Mouse (Mus musculus) liver, postnatal 0 days (tissue): ENCODE measurements around the gene Zfp27. TPM values are rescaled to one million over a fixed set of nuclear protein-coding genes. Genes with fewer than 3 reads are reported as not detected.
A peak's percentile ranks its signal among the peaks of the same experiment; 100 is the strongest.

Source experiments
- ATAC-seq: fragments of 200-750 bp; cut with Nextera tagmentation; 2 replicates; pipeline ENCODE4 v1.8.0; 2017; ENCODE audit warnings: mild to moderate bottlenecking, moderate library complexity
- DNase-seq: peaks from one replicate; pipeline ENCODE4 v3.0.0-alpha.2; 2016
- H3K27ac ChIP-seq: fragments of 300-500 bp; sonication (generic); 2 replicates; pipeline ENCODE4 v1.5.1; 2014; ENCODE audit warnings: antibody characterized with exemption, moderate library complexity, mild to moderate bottlenecking, low read depth
- H3K27me3 ChIP-seq: fragments of 300-500 bp; sonication (generic); 2 replicates; pipeline ENCODE4 v1.6.1; 2014; ENCODE audit warnings: low read length, control low read depth, mixed read lengths; ENCODE audit not compliant: insufficient read depth
- H3K36me3 ChIP-seq: fragments of 300-500 bp; sonication (generic); replicated peaks from 2 replicates; pipeline ENCODE4 v1.6.1; 2014; ENCODE audit warnings: mild to moderate bottlenecking, control low read depth, low read length, moderate library complexity, mixed read lengths; ENCODE audit not compliant: insufficient read depth
- H3K4me1 ChIP-seq: fragments of 300-500 bp; sonication (generic); 2 replicates; pipeline ENCODE4 v1.6.1; 2014; ENCODE audit warnings: antibody characterized with exemption, mild to moderate bottlenecking, control low read depth; ENCODE audit not compliant: insufficient read depth
- H3K4me2 ChIP-seq: fragments of 300-500 bp; sonication (generic); 2 replicates; pipeline ENCODE4 v1.6.1; 2014; ENCODE audit warnings: low read depth, mild to moderate bottlenecking, low read length, moderate library complexity, mixed read lengths
- H3K4me3 ChIP-seq: fragments of 300-500 bp; sonication (generic); 2 replicates; pipeline ENCODE4 v1.5.1; 2014; ENCODE audit warnings: low read depth, low read length
- H3K9ac ChIP-seq: fragments of 300-500 bp; sonication (generic); replicated peaks from 2 replicates; pipeline ENCODE4 v1.6.1; 2014; ENCODE audit warnings: mild to moderate bottlenecking, moderate library complexity
- H3K9me3 ChIP-seq: fragments of 300-500 bp; sonication (generic); 2 replicates; pipeline ENCODE4 v1.6.1; 2016; ENCODE audit warnings: mild to moderate bottlenecking, control low read depth, low read length, mixed read lengths
- CTCF ChIP-seq: sonication (generic); IDR thresholded peaks from 2 replicates; pipeline ENCODE4 v1.5.1; 2016; ENCODE audit warnings: antibody characterized with exemption, low read depth
- EP300 ChIP-seq: IDR thresholded peaks from 2 replicates; pipeline ENCODE4 v1.6.1; 2016; ENCODE audit warnings: antibody characterized with exemption, low read depth, mild to moderate bottlenecking
- WGBS: fragments of 180-500 bp; shearing (Covaris S2); extraction: QIAGEN DNeasy Blood & Tissue Kit; methylation state at CpG from one replicate; pipeline ENCODE4 v1.1.7; 2014; ENCODE audit not compliant: insufficient replicate concordance; 5-methylcytosine and 5-hydroxymethylcytosine counted together
- polyA plus RNA-seq: library from polyadenylated mRNA; unstranded; fragments of >200 nt; fragmentation: Nextera tagmentation; extraction: Ambion mirVana; gene quantifications from 2 replicates; pipeline ENCODE4 v1.2.1, GENCODE M21; 2015

Zfp27 gene
- 1.5 TPM in 2 replicates for polyA plus RNA-seq

DNA sequence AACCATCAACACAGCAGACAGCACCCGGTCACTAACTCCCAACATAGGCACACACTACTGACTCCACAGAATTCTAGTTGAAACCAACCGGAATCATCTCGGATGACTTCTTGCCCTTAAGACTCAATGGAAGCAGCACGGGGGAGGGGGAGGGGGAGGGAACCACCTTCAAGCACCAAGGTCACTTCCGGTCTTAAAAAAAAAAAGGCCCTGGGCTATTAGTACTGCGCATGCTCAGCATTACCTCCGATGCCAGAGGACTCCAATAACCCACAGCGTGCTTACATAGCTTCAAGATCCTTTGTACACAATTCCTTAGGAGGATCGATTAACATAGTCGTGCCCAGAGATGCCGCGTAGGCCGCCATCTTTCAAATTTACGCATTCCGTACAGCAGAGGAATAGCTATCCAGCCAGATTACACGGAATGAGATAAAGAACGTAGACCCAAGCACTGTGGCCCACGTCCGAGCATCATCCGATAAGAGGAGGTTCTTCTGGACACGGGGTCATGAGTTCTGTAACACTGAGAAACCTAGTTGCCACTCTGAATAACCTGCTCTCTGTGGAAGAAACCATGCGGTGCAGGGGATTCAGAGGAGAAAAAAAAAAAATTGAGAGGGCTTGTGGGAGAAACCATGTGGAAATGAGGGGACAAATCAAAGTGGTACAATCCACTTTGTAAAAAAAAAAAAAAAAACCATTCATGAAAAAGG is at the start of gene Zfp27:
Gene Zfp27, minus strand, starts transcription at position 607 of the 716 bp plus-strand sequence.
- H3K4me2 ChIP-seq: peak within 1 kb of the TSS; percentile 89
- peak within 1 kb of the TSS; percentile 69 for H3K4me3 ChIP-seq
- H3K9me3 ChIP-seq: no peaks in the 10 kb centered on the region
- peaks cover 8% of the 10 kb centered on the region; the same call in 1 of the 2 replicates for H3K36me3 ChIP-seq
- peak; percentile 63; the same call in 1 of the 2 replicates for TF ChIP-seq EP300
- TF ChIP-seq CTCF: no peak
- H3K9ac ChIP-seq: peak within 1 kb of the TSS; percentile 62
- H3K4me1 ChIP-seq: 0 out of 2 replicates have a peak, but pooled peaks cover 3% of the 10 kb centered on the region
- H3K27ac ChIP-seq: peak within 1 kb of the TSS; percentile 92
- DNase-seq (peak; percentile 84), ATAC-seq (peak; percentile 80)
- H3K27me3 ChIP-seq: no peaks in the 10 kb centered on the region
- under 1% methylated on average over 22 of the region's 22 CpGs for WGBS

DNA sequence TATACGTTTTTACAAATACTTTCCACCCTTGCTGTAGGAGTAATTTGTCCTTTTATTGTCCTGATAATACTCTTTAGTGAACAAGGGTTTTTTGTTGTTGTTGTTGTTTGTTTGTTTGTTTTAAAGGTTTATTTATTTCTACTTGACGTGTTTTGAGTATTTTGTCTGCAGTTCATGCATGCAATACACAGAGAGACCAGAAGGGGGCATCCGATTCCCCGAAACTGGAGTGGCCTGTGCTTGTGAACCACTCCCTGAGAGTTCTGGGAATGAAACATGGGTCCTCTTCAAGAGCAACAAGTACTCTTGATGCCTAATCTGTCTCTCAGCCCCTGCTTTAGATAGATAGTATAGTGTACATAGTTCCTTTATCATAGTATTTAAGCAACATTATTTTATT is 48.4 kb upstream of the Zfp27 start:
- peak overlapping the region; percentile 75 for H3K4me2 ChIP-seq
- peak overlapping the region; percentile 80; the same call in 1 of the 2 replicates for H3K9ac ChIP-seq
- 20% methylated on average over 4 of the region's 4 CpGs for WGBS
- ATAC-seq (no peak), DNase-seq (peak; percentile 76)
- peak overlapping the region; percentile 65 for H3K4me3 ChIP-seq
- H3K9me3 ChIP-seq: no peaks in the 10 kb centered on the region
- H3K27ac ChIP-seq: peak overlapping the region; percentile 85
- TF ChIP-seq EP300 (no peak), CTCF (peak; percentile 84)
- H3K27me3 ChIP-seq: no peaks in the 10 kb centered on the region
- no peaks in the 10 kb centered on the region; the same call in 1 of the 2 replicates for H3K36me3 ChIP-seq
- peaks cover 6% of the 10 kb centered on the region; the same call in 1 of the 2 replicates for H3K4me1 ChIP-seq

GRCm38 (mm10) chr7:29953513-29954401 is 47.4 kb upstream of the Zfp27 start, which contains the start of gene Zfp74:
Zfp74 (minus strand) TSS chr7:29954089.
- Histone ChIP-seq H3K27ac (peak within 1 kb of the TSS; percentile 85), H3K9me3 (no peaks in the 10 kb centered on the region), H3K36me3 (no peaks in the 10 kb centered on the region; the same call in 1 of the 2 replicates), H3K4me3 (peak within 1 kb of the TSS; percentile 65), H3K9ac (peak within 1 kb of the TSS; percentile 80), H3K4me2 (peak within 1 kb of the TSS; percentile 75), H3K4me1 (peaks cover 6% of the 10 kb centered on the region; the same call in 1 of the 2 replicates), H3K27me3 (no peaks in the 10 kb centered on the region)
- peak; percentile 84 for DNase-seq
- WGBS: under 1% methylated on average over 52 of the region's 52 CpGs
- TF ChIP-seq EP300 (no peak), CTCF (peak; percentile 6; the same call in 1 of the 2 replicates)
- ATAC-seq: peak; percentile 90

DNA sequence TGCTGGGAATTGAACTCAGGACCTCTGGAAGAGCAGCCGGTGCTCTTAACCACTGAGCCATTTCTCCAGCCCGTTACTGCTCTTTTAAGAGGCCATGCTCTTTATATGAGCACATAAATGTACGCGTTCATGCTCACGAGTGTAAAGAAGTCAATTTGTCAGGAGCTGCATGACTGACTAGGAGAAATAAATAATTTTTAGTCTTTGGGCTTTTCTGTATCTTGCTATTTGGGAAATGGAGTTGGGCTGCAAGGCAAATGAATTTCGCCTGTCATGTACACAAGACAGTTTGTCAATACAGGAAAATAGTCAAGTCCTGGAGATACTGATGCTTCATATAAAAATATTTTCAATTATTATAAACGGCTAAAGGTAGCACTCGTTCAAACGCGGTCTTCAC is 46.7 kb upstream of the Zfp27 start:
- Histone ChIP-seq H3K9ac (no peak overlapping the region), H3K4me2 (peak overlapping the region; percentile 75), H3K4me3 (peak overlapping the region; percentile 65), H3K9me3 (no peaks in the 10 kb centered on the region), H3K4me1 (peaks cover 6% of the 10 kb centered on the region; the same call in 1 of the 2 replicates), H3K36me3 (no peaks in the 10 kb centered on the region; the same call in 1 of the 2 replicates), H3K27me3 (no peaks in the 10 kb centered on the region), H3K27ac (no peak overlapping the region)
- no peak for TF ChIP-seq EP300
- ATAC-seq: no peak
- no peak for DNase-seq
- WGBS: 39% methylated on average over 10 of the region's 10 CpGs

- H3K9me3 ChIP-seq: no peaks in the 10 kb centered on the region
- no peaks in the 10 kb centered on the region for H3K36me3 ChIP-seq
- WGBS: 68% methylated on average over 2 of the region's 2 CpGs
- H3K27ac ChIP-seq: no peak overlapping the region
- no peak overlapping the region for H3K4me3 ChIP-seq
- H3K4me1 ChIP-seq: no peaks in the 10 kb centered on the region
- ATAC-seq (no peak), DNase-seq (no peak)
- TF ChIP-seq CTCF (no peak), EP300 (no peak)
- no peak overlapping the region for H3K9ac ChIP-seq
- H3K27me3 ChIP-seq: no peaks in the 10 kb centered on the region
- H3K4me2 ChIP-seq: no peak overlapping the region
Measured at GRCm38 (mm10) chr7:29944201-29944600, 37.8 kb upstream of the Zfp27 start.

DNA sequence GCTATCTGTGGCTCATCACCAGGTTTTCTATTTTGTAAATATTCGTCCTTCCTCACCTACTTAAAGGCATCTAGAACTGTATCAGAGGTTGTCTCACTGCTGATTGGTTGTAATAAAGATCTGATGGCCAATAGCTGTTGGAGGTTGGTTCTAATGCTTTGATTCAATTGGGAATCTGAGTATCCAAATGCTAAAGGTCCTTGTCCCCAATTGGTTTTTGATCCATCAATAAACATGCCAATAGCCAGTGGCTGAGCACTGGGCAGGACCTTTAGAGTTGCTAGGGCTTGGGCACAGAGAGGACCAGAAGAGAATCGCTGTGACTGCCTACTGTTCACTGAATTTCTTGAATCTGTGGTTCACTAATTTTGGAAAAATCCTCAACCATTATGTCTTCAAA is 37.3 kb upstream of the Zfp27 start:
- Histone ChIP-seq H3K9me3 (no peaks in the 10 kb centered on the region), H3K27me3 (no peaks in the 10 kb centered on the region), H3K4me2 (no peak overlapping the region), H3K4me3 (no peak overlapping the region), H3K36me3 (no peaks in the 10 kb centered on the region), H3K9ac (no peak overlapping the region), H3K27ac (no peak overlapping the region), H3K4me1 (no peaks in the 10 kb centered on the region)
- DNase-seq: no peak
- no peak for TF ChIP-seq CTCF
- no peak for TF ChIP-seq EP300
- 67% methylated on average over 2 of the region's 2 CpGs for WGBS
- ATAC-seq: no peak
